Mouse (Mus musculus): ENCODE measurements around the gene Anapc11. TPM values are rescaled to one million over a fixed set of nuclear protein-coding genes. Genes with fewer than 3 reads are reported as not detected.

Gene Anapc11
- polyA plus RNA-seq, 1 experiment, result 254 TPM

DNA sequence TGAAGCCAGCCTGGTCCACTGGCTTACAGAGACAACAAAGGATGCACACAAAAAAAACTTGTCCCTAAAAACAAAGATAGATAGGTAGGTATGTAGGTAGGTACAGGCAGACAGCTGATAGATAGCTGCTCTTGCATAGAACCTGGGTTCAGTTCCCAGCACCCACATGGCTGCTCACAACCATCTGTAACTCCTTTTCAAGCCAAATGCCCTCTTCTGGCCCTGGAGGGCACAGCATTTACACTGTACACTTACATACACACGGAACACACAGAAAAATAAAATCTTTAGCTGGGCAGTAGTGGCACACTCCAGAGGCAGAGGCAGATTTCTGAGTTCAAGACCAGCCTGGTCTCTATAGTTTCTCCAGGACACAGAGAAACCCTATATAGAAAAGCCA, 14.3 kb upstream of the Anapc11 start:
- peaks cover 73% of the 10 kb centered on the region for H3K36me3 ChIP-seq (ENCODE audit: control insufficient read depth, insufficient read depth)
- no peak overlapping the region for H3ac ChIP-seq (ENCODE audit: control insufficient read depth, insufficient read length, low read depth)
- peaks cover 38% of the 10 kb centered on the region for H3K79me2 ChIP-seq (ENCODE audit: control insufficient read depth, insufficient read depth)
- H3K27me3 ChIP-seq (ENCODE audit: control insufficient read depth, insufficient read depth, insufficient read length), result no peaks in the 10 kb centered on the region
- H3K4me3 ChIP-seq (ENCODE audit: insufficient read depth, poor library complexity, severe bottlenecking), result no peak overlapping the region
- TF ChIP-seq MYOD1 (IDR thresholded peaks at IDR 0.05; ENCODE audit: control insufficient read depth, insufficient read length, low read depth), result no peak
- TF ChIP-seq FOSL1 (IDR thresholded peaks at IDR 0.05; ENCODE audit: insufficient read depth, low read length, poor library complexity, severe bottlenecking), result no peak
- TF ChIP-seq USF1 (IDR thresholded peaks at IDR 0.05; ENCODE audit: low read depth), result no peak
- no peak for TF ChIP-seq MYOG (IDR thresholded peaks at IDR 0.05; ENCODE audit: control insufficient read depth, extremely low read depth, insufficient read length)
- no peak for TF ChIP-seq CTCF (IDR thresholded peaks at IDR 0.05; ENCODE audit: control insufficient read depth, insufficient read depth, insufficient read length)
- TF ChIP-seq CEBPB (IDR thresholded peaks at IDR 0.05; ENCODE audit: low read depth), result no peak
- no peak for TF ChIP-seq MAX (IDR thresholded peaks at IDR 0.05)
- peaks cover 22% of the 10 kb centered on the region for H3K79me3 ChIP-seq (ENCODE audit: low read depth)

DNA sequence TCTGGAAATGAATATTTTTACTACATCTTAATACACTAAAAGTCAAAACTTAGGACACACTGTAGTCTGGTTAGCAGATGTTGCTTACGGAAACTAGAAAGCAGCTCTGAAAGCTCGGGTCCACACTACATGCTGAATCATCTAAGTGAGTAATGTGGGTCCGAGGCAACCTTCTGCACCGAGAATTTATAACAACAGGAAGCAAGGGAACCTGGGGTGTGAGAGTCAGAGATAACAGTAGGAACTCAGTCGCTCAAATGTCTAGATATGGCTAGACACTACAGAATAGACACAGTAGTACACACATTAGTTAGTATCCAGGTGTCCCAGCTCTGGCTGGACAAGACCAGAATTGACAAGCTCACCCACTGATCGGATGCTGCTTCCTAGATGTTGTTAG, 9.7 kb upstream of the Anapc11 start:
- Histone ChIP-seq H3K36me3 (ENCODE audit: control insufficient read depth, insufficient read depth) (peaks cover 98% of the 10 kb centered on the region), H3K27me3 (ENCODE audit: control insufficient read depth, insufficient read depth, insufficient read length) (no peaks in the 10 kb centered on the region), H3ac (ENCODE audit: control insufficient read depth, insufficient read length, low read depth) (no peak overlapping the region), H3K4me3 (ENCODE audit: insufficient read depth, poor library complexity, severe bottlenecking) (no peak overlapping the region), H3K79me2 (ENCODE audit: control insufficient read depth, insufficient read depth) (peaks cover 52% of the 10 kb centered on the region), H3K79me3 (ENCODE audit: low read depth) (peaks cover 31% of the 10 kb centered on the region)
- TF ChIP-seq MYOG (IDR thresholded peaks at IDR 0.05; ENCODE audit: control insufficient read depth, extremely low read depth, insufficient read length) (no peak), FOSL1 (IDR thresholded peaks at IDR 0.05; ENCODE audit: insufficient read depth, low read length, poor library complexity, severe bottlenecking) (no peak), USF1 (IDR thresholded peaks at IDR 0.05; ENCODE audit: low read depth) (no peak), MAX (IDR thresholded peaks at IDR 0.05) (no peak), CTCF (IDR thresholded peaks at IDR 0.05; ENCODE audit: control insufficient read depth, insufficient read depth, insufficient read length) (no peak), MYOD1 (IDR thresholded peaks at IDR 0.05; ENCODE audit: control insufficient read depth, insufficient read length, low read depth) (no peak), CEBPB (IDR thresholded peaks at IDR 0.05; ENCODE audit: low read depth) (no peak)

DNA sequence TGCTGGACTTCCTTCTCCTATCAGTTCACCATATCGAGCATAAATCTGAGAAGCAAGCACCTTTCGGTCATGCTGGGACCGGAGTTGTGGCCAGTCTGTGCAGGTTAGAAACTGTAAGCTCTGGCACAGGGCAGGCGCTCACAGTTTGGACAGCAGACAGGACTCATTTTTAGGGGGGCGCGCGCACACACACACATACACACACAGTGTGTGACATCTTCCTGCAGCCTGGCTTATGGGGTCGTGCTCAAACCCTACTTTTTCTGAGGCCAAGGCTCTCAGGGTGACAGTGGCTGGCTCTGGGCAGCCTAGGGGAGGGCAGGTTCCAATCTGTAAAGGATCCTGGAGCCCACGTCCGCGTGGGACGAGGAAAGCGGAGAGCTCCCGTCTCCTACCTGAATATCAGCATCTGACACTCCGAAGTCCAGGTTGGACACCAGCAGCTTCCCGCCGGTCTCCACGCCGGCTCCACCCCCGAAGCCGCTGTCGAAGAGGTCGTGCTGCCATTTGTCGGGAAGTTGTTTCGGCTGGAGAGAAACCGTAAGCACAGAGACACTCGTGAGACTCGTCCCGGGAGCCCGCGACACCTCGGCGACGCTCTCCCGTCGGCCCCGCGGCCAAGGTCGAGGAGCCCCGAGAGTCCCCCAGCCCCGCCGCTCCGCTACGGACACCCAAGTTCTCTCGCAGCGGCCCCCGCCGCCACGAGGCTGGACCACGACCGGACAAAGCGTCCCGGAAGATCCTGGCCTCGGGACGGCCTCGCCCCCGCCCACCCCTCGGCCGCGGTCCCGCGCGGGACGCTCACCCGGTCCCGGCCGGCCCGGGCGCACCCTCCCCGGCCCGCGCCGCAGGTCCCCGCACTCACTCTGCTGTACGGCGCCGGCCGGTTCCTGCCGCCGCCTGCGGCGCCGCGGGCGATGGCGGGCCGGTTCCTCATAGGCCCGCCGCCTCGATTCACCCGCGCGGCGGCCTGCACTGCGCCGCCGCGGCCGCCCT, 683 bp upstream of the Anapc11 start:
- TF ChIP-seq MYOG (IDR thresholded peaks at IDR 0.05; ENCODE audit: control insufficient read depth, extremely low read depth, insufficient read length) (no peak), FOSL1 (IDR thresholded peaks at IDR 0.05; ENCODE audit: insufficient read depth, low read length, poor library complexity, severe bottlenecking) (no peak), MAX (IDR thresholded peaks at IDR 0.05) (no peak), CEBPB (IDR thresholded peaks at IDR 0.05; ENCODE audit: low read depth) (no peak), CTCF (IDR thresholded peaks at IDR 0.05; ENCODE audit: control insufficient read depth, insufficient read depth, insufficient read length) (no peak), USF1 (IDR thresholded peaks at IDR 0.05; ENCODE audit: low read depth) (no peak), MYOD1 (IDR thresholded peaks at IDR 0.05; ENCODE audit: control insufficient read depth, insufficient read length, low read depth) (no peak)
- H3ac ChIP-seq (ENCODE audit: control insufficient read depth, insufficient read length, low read depth), result peak overlapping the region; percentile 96
- peaks cover 85% of the 10 kb centered on the region for H3K79me2 ChIP-seq (ENCODE audit: control insufficient read depth, insufficient read depth)
- H3K36me3 ChIP-seq (ENCODE audit: control insufficient read depth, insufficient read depth), result peaks cover 77% of the 10 kb centered on the region
- H3K27me3 ChIP-seq (ENCODE audit: control insufficient read depth, insufficient read depth, insufficient read length), result no peaks in the 10 kb centered on the region
- peaks cover 59% of the 10 kb centered on the region for H3K79me3 ChIP-seq (ENCODE audit: low read depth)
- H3K4me3 ChIP-seq (ENCODE audit: insufficient read depth, poor library complexity, severe bottlenecking), result peak overlapping the region; percentile 92

DNA sequence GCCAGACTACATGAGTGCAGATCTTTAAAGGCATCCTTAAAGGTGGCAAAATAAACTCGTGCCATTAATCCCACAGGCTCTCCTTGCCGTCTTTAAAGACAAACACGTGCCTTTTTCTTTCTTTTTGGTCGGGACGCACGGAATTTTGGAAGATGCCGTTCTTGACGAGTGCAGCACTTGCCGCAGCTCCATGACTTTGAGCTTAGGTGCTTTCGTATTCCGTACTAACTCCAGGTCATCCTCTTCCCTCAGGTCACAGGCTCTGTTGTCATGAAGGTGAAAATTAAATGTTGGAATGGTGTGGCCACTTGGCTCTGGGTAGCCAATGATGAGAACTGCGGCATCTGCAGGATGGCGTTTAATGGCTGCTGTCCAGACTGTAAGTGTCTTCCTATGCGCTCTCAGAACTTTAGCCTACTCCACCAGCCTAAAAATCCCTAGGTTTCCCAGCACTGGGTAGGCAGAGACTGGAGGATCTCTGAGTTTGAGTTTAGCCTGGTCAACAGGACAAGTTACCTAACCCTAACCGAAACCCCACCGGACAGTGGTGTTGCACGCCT, 849 bp downstream of the Anapc11 start:
- Histone ChIP-seq H3K79me3 (ENCODE audit: low read depth) (peaks cover 44% of the 10 kb centered on the region), H3K4me3 (ENCODE audit: insufficient read depth, poor library complexity, severe bottlenecking) (peak overlapping the region; percentile 45), H3K79me2 (ENCODE audit: control insufficient read depth, insufficient read depth) (peaks cover 70% of the 10 kb centered on the region), H3ac (ENCODE audit: control insufficient read depth, insufficient read length, low read depth) (peak overlapping the region; percentile 61), H3K27me3 (ENCODE audit: control insufficient read depth, insufficient read depth, insufficient read length) (no peaks in the 10 kb centered on the region), H3K36me3 (ENCODE audit: control insufficient read depth, insufficient read depth) (peaks cover 75% of the 10 kb centered on the region)
- TF ChIP-seq MAX (IDR thresholded peaks at IDR 0.05) (peak; percentile 54), MYOG (IDR thresholded peaks at IDR 0.05; ENCODE audit: control insufficient read depth, extremely low read depth, insufficient read length) (no peak)

DNA sequence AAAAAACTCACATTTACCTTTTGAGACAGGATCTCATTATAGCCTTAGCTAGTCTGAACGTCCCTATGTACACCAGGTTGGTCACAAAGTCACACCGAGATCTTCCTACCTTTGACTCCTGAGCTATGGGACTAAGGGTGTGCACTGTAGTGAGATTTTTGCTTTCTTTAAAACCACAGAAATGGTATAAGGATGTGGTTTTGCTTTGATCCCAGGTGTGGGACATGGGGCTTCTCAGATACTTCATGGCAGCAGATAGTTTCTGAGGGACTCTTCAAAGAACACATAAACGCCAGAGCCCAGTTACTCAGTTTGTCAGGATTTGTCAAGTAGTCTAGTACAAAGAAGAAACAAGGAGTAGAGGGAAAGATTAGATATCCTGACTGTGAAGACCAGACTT, 2.5 kb downstream of the Anapc11 start:
- peaks cover 70% of the 10 kb centered on the region for H3K36me3 ChIP-seq (ENCODE audit: control insufficient read depth, insufficient read depth)

More for the DNA sequence above, 2.5 kb downstream of the Anapc11 start:
- Histone ChIP-seq H3ac (ENCODE audit: control insufficient read depth, insufficient read length, low read depth) (no peak overlapping the region), H3K79me2 (ENCODE audit: control insufficient read depth, insufficient read depth) (peaks cover 54% of the 10 kb centered on the region), H3K4me3 (ENCODE audit: insufficient read depth, poor library complexity, severe bottlenecking) (no peak overlapping the region), H3K79me3 (ENCODE audit: low read depth) (peaks cover 30% of the 10 kb centered on the region), H3K27me3 (ENCODE audit: control insufficient read depth, insufficient read depth, insufficient read length) (no peaks in the 10 kb centered on the region)
- TF ChIP-seq USF1 (IDR thresholded peaks at IDR 0.05; ENCODE audit: low read depth) (no peak), MYOD1 (IDR thresholded peaks at IDR 0.05; ENCODE audit: control insufficient read depth, insufficient read length, low read depth) (no peak), MYOG (IDR thresholded peaks at IDR 0.05; ENCODE audit: control insufficient read depth, extremely low read depth, insufficient read length) (no peak), CTCF (IDR thresholded peaks at IDR 0.05; ENCODE audit: control insufficient read depth, insufficient read depth, insufficient read length) (no peak), CEBPB (IDR thresholded peaks at IDR 0.05; ENCODE audit: low read depth) (no peak), FOSL1 (IDR thresholded peaks at IDR 0.05; ENCODE audit: insufficient read depth, low read length, poor library complexity, severe bottlenecking) (no peak), MAX (IDR thresholded peaks at IDR 0.05) (no peak)

Data from C2C12 (cell line).